Mouse (Mus musculus): Measurements from ENCODE around the gene Glp2r.

DNA sequence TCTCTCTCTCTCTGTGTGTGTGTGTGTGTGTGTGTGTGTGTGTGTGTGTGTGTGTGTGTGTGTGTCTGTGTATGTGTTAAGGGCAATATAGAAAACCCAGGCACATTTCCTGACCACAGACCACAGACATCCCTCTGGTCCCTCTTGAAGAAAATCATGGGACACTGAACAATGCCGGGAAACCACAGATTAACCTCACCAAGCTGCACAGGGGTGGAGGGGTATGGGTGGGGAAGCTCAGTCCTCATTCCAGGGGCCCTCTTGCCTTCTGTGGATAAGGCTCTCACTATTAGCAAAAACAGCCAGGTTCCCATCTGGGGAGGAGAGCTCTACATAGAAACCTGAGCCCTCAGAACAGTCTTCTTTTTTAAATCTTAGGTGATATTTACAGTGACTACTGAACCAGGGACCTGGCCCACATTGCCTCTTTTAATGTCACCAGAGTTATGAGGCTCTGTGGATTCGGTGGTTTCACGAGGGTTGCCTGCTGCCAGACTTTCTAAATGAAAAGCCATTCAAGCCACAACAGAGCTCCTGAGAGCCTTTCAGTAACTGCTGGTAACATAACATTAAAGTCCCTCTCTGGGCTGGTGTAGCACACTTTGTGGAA is 137.2 kb downstream of the Glp2r start:
- TF ChIP-seq CTCF (IDR thresholded peaks at IDR 0.05; ENCODE audit: low read depth, low read length) (no peak), POLR2A (IDR thresholded peaks at IDR 0.05; ENCODE audit: extremely low read depth, insufficient read depth, low read length) (no peak)
